Mouse (Mus musculus) stomach, adult 2 months (tissue): ENCODE data around the gene Bmp8a. TPM values are rescaled to one million over a fixed set of nuclear protein-coding genes. Genes with fewer than 3 reads are reported as not detected.

Experiments
- polyA plus RNA-seq: library from polyadenylated mRNA; depleted of rRNA; stranded (reverse); fragments of >200 nt; gene quantifications from 2 replicates; pipeline ENCODE4 v1.2.3, GENCODE M21; 2012; rRNA removed

Bmp8a gene
- polyA plus RNA-seq: 0.81 and 2.5 TPM in 2 replicates

GRCm38 (mm10) chr4:123342642-123343470 is at the start of gene Bmp8a:
Gene Bmp8a (minus strand): TSS chr4:123343252.

GRCm38 (mm10) chr4:123323534-123323933 is 19.5 kb downstream of the Bmp8a start, which contains the start of gene Oxct2a:
Gene Oxct2a (minus strand): TSS chr4:123323634.

Other genes starting within 250 kb of the Bmp8a start
- gene Bmp8b, start 238.1 kb downstream of the Bmp8a start, polyA plus RNA-seq: 0.06 and 0.12 TPM in 2 replicates
- gene Oxct2b, start 227.0 kb downstream of the Bmp8a start, polyA plus RNA-seq: not detected in 2 replicates
- 5.5 and 6.8 TPM in 2 replicates for gene Ppie, start 203.3 kb downstream of the Bmp8a start, polyA plus RNA-seq
- gene Hpcal4, start 160.0 kb downstream of the Bmp8a start, polyA plus RNA-seq: 0.16 and 0.41 TPM in 2 replicates
- 0.14 TPM in 1 of 2 replicates, not detected in the other for gene Nt5c1a, start 141.7 kb downstream of the Bmp8a start, polyA plus RNA-seq
- 1.6 and 1.7 TPM in 2 replicates for gene Heyl, start 109.7 kb downstream of the Bmp8a start, polyA plus RNA-seq
- 83.4 and 123 TPM in 2 replicates for gene Pabpc4, start 80.9 kb downstream of the Bmp8a start, polyA plus RNA-seq
- gene Oxct2a, start 19.6 kb downstream of the Bmp8a start, polyA plus RNA-seq: not detected in 2 replicates